Mouse (Mus musculus): ENCODE data around the gene Pde6d. TPM values are rescaled to one million over a fixed set of nuclear protein-coding genes. Genes with fewer than 3 reads are reported as not detected.

Gene Pde6d
- polyA plus RNA-seq (2011; ENCODE audit: insufficient read depth, insufficient read length, low replicate concordance, missing spikeins): 11.2 and 15.6 TPM in 2 replicates

DNA sequence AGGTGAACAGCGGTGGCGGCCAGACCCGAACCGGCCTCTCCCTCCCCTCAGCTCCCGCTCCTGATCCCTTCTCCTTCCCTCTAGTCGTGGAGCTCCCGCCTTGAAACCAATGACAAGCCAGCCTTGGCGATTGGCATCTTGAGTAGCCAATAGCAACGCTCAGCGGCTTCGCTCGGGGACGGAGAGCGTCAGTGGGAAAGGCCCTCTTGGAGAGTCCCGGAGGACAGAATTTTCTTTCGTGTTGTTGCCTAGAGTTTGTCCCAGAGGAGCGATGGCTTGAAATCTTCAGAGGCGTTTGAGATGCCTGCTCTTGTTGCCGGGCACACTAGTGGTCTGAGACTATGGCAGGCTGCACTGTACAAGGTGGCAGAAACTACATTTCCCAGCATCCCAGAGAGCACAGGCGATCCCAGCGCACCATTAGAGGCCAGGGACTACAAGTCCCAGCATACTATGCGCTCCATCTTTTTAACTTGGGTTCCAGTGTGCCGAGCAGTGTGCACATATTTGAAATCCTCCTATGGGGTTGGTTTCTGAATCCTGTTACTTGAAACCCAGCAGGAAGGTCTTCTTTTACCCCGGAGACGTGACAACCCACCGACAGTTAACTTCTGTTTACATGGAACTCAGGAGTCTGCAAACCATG, at the start of gene Pde6d, which contains the start of gene Cops7b:
Gene Pde6d, minus strand, starts transcription at position 179 of the 646 bp plus-strand sequence.
Gene Cops7b, plus strand, starts transcription at position 454 of the 646 bp plus-strand sequence.
- TF ChIP-seq POLR2A (IDR thresholded peaks at IDR 0.05; ENCODE audit: borderline replicate concordance, control insufficient read depth, low read depth, low read length): peak; percentile 78; the same call in 1 of the 2 replicates
- TF ChIP-seq CTCF (IDR thresholded peaks at IDR 0.05; ENCODE audit: control insufficient read depth, insufficient read depth, low read length): no peak
- 0% methylated on average over 26 of the region's 26 CpGs for WGBS
- no peaks in the 10 kb centered on the region; the same call in 1 of the 2 replicates for H3K4me1 ChIP-seq (ENCODE audit: control insufficient read depth, insufficient read depth, low read length)
- peak within 1 kb of the TSS; percentile 74 for H3K4me3 ChIP-seq (replicated peaks; ENCODE audit: control insufficient read depth, low read depth, low read length)
- peak within 1 kb of the TSS; percentile 35; the same call in 1 of the 2 replicates for H3K27ac ChIP-seq (ENCODE audit: control insufficient read depth, insufficient read depth, low read depth, low read length, poor library complexity)

DNA sequence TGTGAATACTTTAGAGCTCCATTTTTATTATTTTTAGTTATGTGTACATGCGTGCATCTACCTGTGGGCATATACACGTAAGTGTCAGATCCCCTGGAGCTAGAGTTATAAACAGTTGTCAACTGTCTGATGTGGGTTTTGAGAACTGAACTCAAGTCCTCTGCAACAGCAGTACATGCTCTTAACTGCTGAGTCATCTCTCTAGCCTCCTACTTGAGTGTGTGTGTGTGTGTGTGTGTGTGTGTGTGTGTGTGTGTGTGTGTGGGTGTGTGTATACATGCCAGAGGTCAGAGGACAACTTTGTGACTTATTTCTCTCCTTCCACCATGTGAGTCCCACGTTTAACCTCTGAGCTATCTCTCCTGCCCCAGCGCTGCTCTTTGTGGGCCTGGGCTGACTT, 48.1 kb upstream of the Pde6d start:
- Histone ChIP-seq H3K27ac (ENCODE audit: control insufficient read depth, insufficient read depth, low read depth, low read length, poor library complexity) (no peak overlapping the region), H3K4me3 (replicated peaks; ENCODE audit: control insufficient read depth, low read depth, low read length) (no peak overlapping the region), H3K4me1 (ENCODE audit: control insufficient read depth, insufficient read depth, low read length) (no peaks in the 10 kb centered on the region)
- no peak for TF ChIP-seq POLR2A (IDR thresholded peaks at IDR 0.05; ENCODE audit: borderline replicate concordance, control insufficient read depth, low read depth, low read length)
- no peak for TF ChIP-seq CTCF (IDR thresholded peaks at IDR 0.05; ENCODE audit: control insufficient read depth, insufficient read depth, low read length)
- WGBS: 47% methylated on average over 4 of the region's 4 CpGs

DNA sequence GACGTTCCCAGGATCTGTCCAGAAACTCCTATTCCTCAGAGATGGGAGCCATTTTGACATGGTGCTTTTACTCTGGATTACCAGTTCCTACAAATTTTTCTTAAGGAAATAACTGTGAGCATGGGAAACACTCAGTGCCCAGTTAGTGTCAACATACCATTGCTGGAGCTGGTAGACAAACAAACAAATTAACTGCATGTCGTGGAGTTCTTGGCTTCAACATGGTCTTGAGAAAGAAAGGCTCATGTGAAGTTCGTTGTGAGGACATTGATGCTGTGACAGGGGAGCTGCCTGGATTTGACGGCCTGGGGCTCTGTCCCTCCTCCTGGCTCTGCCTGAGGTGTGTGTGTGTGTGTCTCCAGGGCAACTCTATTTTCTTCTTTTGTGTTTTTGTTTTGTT, 47.5 kb upstream of the Pde6d start:
- Histone ChIP-seq H3K4me1 (ENCODE audit: control insufficient read depth, insufficient read depth, low read length) (no peaks in the 10 kb centered on the region), H3K4me3 (replicated peaks; ENCODE audit: control insufficient read depth, low read depth, low read length) (no peak overlapping the region), H3K27ac (ENCODE audit: control insufficient read depth, insufficient read depth, low read depth, low read length, poor library complexity) (no peak overlapping the region)
- TF ChIP-seq POLR2A (IDR thresholded peaks at IDR 0.05; ENCODE audit: borderline replicate concordance, control insufficient read depth, low read depth, low read length) (no peak), CTCF (IDR thresholded peaks at IDR 0.05; ENCODE audit: control insufficient read depth, insufficient read depth, low read length) (no peak)
- WGBS: 78% methylated on average over 4 of the region's 4 CpGs

DNA sequence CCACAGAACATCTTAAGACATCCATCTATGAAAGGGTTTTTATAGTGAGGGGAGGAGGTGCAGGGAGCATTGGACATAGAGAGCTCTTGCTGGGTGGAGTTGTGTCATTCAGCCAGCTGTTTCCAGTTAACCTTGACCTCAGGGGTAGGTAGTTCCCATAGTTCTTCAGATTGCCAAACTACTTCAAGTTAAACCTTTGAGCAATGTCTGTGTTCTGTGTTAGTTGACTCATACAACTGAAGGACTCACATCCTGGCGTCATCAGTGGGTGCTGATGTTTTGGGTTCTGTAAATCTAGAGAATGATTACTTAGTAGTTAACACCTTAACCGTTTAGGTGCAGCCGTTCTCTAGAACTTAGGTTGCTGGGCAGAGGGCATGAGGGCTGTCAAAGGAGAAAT, 45.8 kb upstream of the Pde6d start:
- WGBS: 72% methylated on average over 3 of the region's 3 CpGs
- Histone ChIP-seq H3K27ac (ENCODE audit: control insufficient read depth, insufficient read depth, low read depth, low read length, poor library complexity) (no peak overlapping the region), H3K4me1 (ENCODE audit: control insufficient read depth, insufficient read depth, low read length) (no peaks in the 10 kb centered on the region), H3K4me3 (replicated peaks; ENCODE audit: control insufficient read depth, low read depth, low read length) (no peak overlapping the region)
- TF ChIP-seq CTCF (IDR thresholded peaks at IDR 0.05; ENCODE audit: control insufficient read depth, insufficient read depth, low read length): no peak
- TF ChIP-seq POLR2A (IDR thresholded peaks at IDR 0.05; ENCODE audit: borderline replicate concordance, control insufficient read depth, low read depth, low read length): no peak

DNA sequence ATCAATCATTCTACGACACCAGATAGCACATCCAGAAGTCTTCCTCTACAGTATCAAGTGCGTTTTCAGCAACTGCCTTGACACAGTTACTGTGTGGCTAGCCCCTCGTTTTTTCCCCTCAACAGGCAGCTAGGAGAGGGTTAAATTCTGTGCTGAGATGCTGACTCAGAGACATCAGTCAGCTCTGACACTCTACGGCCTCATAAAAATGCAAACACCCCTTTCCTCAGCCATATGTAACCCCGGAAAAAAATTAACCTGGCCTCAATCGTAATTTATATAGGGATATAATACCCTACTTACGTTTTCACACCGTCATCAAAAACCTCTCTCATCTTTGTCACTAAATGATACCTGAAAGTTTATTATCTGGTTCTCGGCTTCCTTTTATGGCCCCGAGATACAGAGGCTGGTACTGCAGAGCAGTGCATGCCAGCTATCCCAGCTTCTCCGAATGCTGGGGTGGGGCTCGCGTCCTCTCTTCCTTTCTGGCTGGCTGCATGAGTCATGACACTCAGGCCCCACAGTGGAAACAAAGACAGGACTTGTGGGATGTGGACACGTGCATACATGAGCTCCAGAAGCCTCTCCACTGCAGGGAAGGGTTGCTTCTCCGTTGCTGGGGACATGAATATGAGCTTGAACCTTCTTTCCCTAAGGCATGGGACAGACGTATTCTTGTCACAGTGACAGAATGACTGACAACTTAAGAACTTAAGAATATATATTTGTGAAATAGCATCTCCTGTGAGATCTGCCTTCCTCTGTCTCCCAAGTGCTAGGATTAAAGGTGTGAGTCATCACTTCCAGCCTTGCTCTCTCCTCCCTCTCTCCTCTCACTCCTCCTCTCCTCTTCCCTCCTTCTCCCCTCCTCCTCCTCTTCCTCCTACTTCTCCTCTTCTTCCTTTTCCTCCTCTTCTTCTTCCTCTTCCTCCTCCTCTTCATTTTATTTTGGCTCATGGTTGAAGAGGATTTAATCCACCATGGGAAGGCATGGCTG, 40.9 kb upstream of the Pde6d start:
- H3K27ac ChIP-seq (ENCODE audit: control insufficient read depth, insufficient read depth, low read depth, low read length, poor library complexity): no peak overlapping the region
- no peak for TF ChIP-seq POLR2A (IDR thresholded peaks at IDR 0.05; ENCODE audit: borderline replicate concordance, control insufficient read depth, low read depth, low read length)
- TF ChIP-seq CTCF (IDR thresholded peaks at IDR 0.05; ENCODE audit: control insufficient read depth, insufficient read depth, low read length): no peak
- no peaks in the 10 kb centered on the region for H3K4me1 ChIP-seq (ENCODE audit: control insufficient read depth, insufficient read depth, low read length)
- 46% methylated on average over 16 of the region's 16 CpGs for WGBS
- no peak overlapping the region for H3K4me3 ChIP-seq (replicated peaks; ENCODE audit: control insufficient read depth, low read depth, low read length)

DNA sequence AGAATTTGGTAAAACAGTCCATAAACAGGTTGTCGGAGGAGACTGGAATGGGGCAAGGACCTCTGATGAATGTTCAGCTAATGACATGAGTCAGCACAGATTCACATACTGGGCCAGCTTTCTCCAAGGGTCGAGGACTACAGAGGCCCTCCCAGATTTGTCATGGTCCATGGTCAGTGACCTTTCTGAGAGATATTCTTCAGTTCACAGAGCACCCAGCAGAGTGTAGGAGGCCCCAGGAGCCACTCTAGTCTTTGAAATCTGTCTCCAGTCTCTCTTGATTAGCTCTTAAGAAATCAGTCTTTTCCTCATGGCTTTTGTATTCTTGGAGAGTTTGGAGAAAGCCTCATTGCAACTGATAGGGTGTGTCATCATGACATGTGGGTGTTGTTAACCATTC, 39.9 kb upstream of the Pde6d start:
- H3K27ac ChIP-seq (ENCODE audit: control insufficient read depth, insufficient read depth, low read depth, low read length, poor library complexity): no peak overlapping the region
- 68% methylated on average over 2 of the region's 2 CpGs for WGBS
- TF ChIP-seq CTCF (IDR thresholded peaks at IDR 0.05; ENCODE audit: control insufficient read depth, insufficient read depth, low read length): no peak
- no peak overlapping the region for H3K4me3 ChIP-seq (replicated peaks; ENCODE audit: control insufficient read depth, low read depth, low read length)
- no peaks in the 10 kb centered on the region for H3K4me1 ChIP-seq (ENCODE audit: control insufficient read depth, insufficient read depth, low read length)

DNA sequence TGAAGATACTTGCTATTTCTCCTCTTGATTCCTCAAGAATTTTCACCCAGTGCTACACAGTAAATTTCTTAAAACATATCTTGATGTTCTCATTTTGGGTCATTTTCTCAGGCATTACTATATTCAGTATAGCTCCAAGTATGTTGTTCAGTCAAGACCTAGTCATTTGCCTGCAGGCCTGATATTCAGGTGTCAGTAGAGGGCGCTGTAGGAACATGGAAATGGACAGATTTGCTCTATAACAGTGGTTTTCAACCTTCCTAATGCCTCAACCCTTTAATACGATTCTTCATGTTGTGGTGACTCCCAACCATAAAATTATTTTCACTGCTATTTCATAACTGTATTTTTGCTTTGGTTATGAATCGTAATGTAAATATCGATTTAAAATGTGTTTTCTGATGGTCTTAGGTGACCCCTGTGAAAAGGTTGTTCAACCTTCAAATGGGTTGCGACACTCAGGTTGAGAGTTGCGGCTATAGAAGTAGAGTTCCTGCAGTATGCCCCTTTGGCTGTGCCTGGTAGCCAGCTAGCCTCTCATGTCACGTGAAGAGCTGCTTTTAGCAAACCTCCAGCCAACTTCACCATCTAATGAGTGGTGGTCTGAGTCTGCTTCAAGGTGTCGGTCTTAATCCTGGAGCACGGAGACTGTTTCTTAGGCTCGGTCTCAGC, 36.2 kb upstream of the Pde6d start:
- WGBS: 48% methylated on average over 10 of the region's 10 CpGs
- TF ChIP-seq CTCF (IDR thresholded peaks at IDR 0.05; ENCODE audit: control insufficient read depth, insufficient read depth, low read length): peak; percentile 23; the same call in 1 of the 2 replicates
- TF ChIP-seq POLR2A (IDR thresholded peaks at IDR 0.05; ENCODE audit: borderline replicate concordance, control insufficient read depth, low read depth, low read length): no peak
- no peak overlapping the region for H3K27ac ChIP-seq (ENCODE audit: control insufficient read depth, insufficient read depth, low read depth, low read length, poor library complexity)
- no peaks in the 10 kb centered on the region for H3K4me1 ChIP-seq (ENCODE audit: control insufficient read depth, insufficient read depth, low read length)
- H3K4me3 ChIP-seq (replicated peaks; ENCODE audit: control insufficient read depth, low read depth, low read length): no peak overlapping the region

DNA sequence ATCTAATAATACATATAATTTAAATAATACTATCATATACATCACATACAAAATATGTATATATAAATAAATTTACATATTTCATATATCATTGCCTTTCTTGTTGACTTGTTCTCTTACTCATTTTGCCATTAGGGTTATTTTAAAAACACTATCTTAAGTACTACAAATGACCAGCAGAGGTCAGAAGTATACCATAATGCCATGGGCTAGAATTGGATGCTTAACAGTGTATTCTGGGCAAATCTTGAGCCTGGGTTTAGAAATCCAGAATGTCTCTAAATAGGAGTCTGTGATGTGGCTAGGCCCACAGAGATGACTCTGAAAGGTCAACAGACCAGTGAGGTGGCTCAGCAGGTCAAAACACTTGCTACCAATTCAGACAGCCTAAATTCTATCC, 31.8 kb upstream of the Pde6d start:
- Histone ChIP-seq H3K27ac (ENCODE audit: control insufficient read depth, insufficient read depth, low read depth, low read length, poor library complexity) (no peak overlapping the region), H3K4me1 (ENCODE audit: control insufficient read depth, insufficient read depth, low read length) (no peaks in the 10 kb centered on the region), H3K4me3 (replicated peaks; ENCODE audit: control insufficient read depth, low read depth, low read length) (no peak overlapping the region)
- TF ChIP-seq POLR2A (IDR thresholded peaks at IDR 0.05; ENCODE audit: borderline replicate concordance, control insufficient read depth, low read depth, low read length) (no peak), CTCF (IDR thresholded peaks at IDR 0.05; ENCODE audit: control insufficient read depth, insufficient read depth, low read length) (no peak)
